Mouse (Mus musculus) embryonic facial prominence, embryonic 12.5 days (tissue): ENCODE measurements around the gene Hist2h2bb. TPM values are rescaled to one million over a fixed set of nuclear protein-coding genes. Genes with fewer than 3 reads are reported as not detected.

ENCODE experiments used
- ATAC-seq: fragments of 200-750 bp; cut with Nextera tagmentation; 2 replicates; pipeline ENCODE4 v1.8.0; 2017; ENCODE audit not compliant: insufficient number of reproducible peaks, insufficient read depth, low FRiP score, low TSS enrichment
- H3K27ac ChIP-seq: fragments of 300-500 bp; sonication (generic); 2 replicates; pipeline ENCODE4 v1.5.1; 2016; ENCODE audit warnings: mild to moderate bottlenecking
- H3K27me3 ChIP-seq: fragments of 300-500 bp; sonication (generic); 2 replicates; pipeline ENCODE4 v1.6.1; 2016; ENCODE audit warnings: mild to moderate bottlenecking, moderate library complexity
- H3K36me3 ChIP-seq: fragments of 300-500 bp; sonication (generic); 2 replicates; pipeline ENCODE4 v1.6.1; 2016; ENCODE audit warnings: mild to moderate bottlenecking
- H3K4me1 ChIP-seq: fragments of 300-500 bp; sonication (generic); 2 replicates; pipeline ENCODE4 v1.6.1; 2016
- H3K4me2 ChIP-seq: fragments of 300-500 bp; sonication (generic); replicated peaks from 2 replicates; pipeline ENCODE4 v1.6.1; 2016; ENCODE audit warnings: mild to moderate bottlenecking, moderate library complexity
- H3K4me3 ChIP-seq: fragments of 300-500 bp; sonication (generic); 2 replicates; pipeline ENCODE4 v1.5.1; 2016; ENCODE audit warnings: mild to moderate bottlenecking
- H3K9ac ChIP-seq: fragments of 300-500 bp; sonication (generic); 2 replicates; pipeline ENCODE4 v1.6.1; 2016; ENCODE audit warnings: mild to moderate bottlenecking, moderate library complexity
- H3K9me3 ChIP-seq: fragments of 300-500 bp; sonication (generic); 2 replicates; pipeline ENCODE4 v1.6.1; 2016; ENCODE audit warnings: mild to moderate bottlenecking, moderate library complexity
- WGBS: fragments of 180-500 bp; shearing (Covaris S2); methylation state at CpG from one replicate; pipeline ENCODE4 v1.1.7; 2016; 5-methylcytosine and 5-hydroxymethylcytosine counted together
- polyA plus RNA-seq: library from polyadenylated mRNA; unstranded; fragments of >200 nt; fragmentation: Nextera tagmentation; extraction: Ambion mirVana; gene quantifications from 2 replicates; pipeline ENCODE4 v1.2.1, GENCODE M21; 2016

Gene Hist2h2bb
- polyA plus RNA-seq, 1 experiment from 2014 or later = 22.1 TPM

DNA sequence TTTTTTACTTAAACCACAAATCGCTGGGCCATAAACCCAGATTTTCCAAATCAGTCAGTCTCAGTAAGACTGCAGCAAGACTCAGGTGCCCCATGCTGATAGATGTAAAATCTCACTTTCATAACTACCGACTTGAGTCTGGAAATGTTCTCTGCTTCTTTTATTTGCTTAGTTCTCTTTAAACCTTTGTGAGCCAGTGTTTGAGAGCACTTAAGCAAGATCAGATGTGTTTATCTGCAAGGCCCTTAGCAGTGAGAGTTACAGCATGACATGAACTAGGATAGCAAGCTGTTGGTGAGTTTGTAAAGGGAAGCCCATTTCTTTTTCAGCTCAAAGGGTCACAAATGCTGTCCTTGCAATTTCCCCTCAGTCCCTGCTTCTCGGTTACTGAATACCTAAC is 12.4 kb upstream of the Hist2h2bb start:
- Histone ChIP-seq H3K4me3 (no peak overlapping the region), H3K27me3 (no peaks in the 10 kb centered on the region), H3K27ac (no peak overlapping the region), H3K9ac (no peak overlapping the region), H3K4me2 (no peak overlapping the region), H3K36me3 (no peaks in the 10 kb centered on the region), H3K4me1 (peaks cover 6% of the 10 kb centered on the region; the same call in 1 of the 2 replicates), H3K9me3 (no peaks in the 10 kb centered on the region)
- ATAC-seq = no peak
- 60% methylated on average over 3 of the region's 3 CpGs for WGBS

DNA sequence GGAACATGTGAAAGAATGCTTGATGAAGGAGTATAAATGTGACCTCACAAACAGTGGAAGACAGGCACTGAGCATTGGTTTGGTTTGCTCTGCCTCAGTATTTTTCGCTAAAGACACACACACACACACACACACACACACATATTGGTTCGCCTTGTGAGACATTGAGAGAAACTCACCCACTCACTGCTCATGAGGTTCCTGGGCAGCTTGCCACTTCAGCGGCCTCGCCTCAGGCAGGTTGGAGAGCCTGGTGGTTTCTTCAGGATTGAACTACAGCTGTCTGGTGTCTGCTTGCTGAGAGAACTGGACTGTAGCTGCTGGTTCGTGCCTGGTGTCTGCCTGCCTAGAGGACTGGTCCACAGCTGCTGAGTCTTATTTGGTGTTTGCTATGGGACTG is 9.3 kb upstream of the Hist2h2bb start:
- Histone ChIP-seq H3K27ac (no peak overlapping the region), H3K4me3 (no peak overlapping the region), H3K9ac (no peak overlapping the region), H3K4me2 (no peak overlapping the region), H3K4me1 (peaks cover 17% of the 10 kb centered on the region; the same call in 1 of the 2 replicates), H3K36me3 (no peaks in the 10 kb centered on the region), H3K9me3 (no peaks in the 10 kb centered on the region), H3K27me3 (no peaks in the 10 kb centered on the region)
- ATAC-seq = no peak
- 91% methylated on average over 5 of the region's 5 CpGs for WGBS

DNA sequence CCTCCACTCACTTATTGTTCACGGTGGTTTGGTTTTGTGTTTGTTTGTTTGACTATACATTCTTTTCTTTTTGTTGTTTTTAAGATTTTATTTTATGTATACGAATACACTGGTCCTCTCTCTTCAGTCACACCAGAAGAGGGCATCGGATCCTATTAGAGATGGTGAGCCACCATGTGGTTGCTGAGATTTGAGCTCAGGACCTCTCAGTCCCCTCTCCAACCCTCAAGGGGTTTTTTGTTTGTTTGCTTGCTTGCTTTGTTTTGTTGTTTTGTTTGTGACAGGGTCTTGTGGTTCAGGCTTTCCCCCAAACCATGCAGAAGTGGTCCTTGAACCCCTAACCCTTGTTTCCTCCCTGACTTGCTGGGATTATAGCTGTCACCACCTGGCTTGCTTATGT is 7.9 kb upstream of the Hist2h2bb start:
- Histone ChIP-seq H3K9me3 (no peaks in the 10 kb centered on the region), H3K9ac (peak overlapping the region; percentile 85; the same call in 1 of the 2 replicates), H3K4me3 (peak overlapping the region; percentile 58), H3K36me3 (no peaks in the 10 kb centered on the region), H3K4me2 (peak overlapping the region; percentile 88), H3K27me3 (no peaks in the 10 kb centered on the region), H3K4me1 (peaks cover 17% of the 10 kb centered on the region; the same call in 1 of the 2 replicates), H3K27ac (peak overlapping the region; percentile 99)
- no peak for ATAC-seq
- 54% methylated on average over 3 of the region's 3 CpGs for WGBS

DNA sequence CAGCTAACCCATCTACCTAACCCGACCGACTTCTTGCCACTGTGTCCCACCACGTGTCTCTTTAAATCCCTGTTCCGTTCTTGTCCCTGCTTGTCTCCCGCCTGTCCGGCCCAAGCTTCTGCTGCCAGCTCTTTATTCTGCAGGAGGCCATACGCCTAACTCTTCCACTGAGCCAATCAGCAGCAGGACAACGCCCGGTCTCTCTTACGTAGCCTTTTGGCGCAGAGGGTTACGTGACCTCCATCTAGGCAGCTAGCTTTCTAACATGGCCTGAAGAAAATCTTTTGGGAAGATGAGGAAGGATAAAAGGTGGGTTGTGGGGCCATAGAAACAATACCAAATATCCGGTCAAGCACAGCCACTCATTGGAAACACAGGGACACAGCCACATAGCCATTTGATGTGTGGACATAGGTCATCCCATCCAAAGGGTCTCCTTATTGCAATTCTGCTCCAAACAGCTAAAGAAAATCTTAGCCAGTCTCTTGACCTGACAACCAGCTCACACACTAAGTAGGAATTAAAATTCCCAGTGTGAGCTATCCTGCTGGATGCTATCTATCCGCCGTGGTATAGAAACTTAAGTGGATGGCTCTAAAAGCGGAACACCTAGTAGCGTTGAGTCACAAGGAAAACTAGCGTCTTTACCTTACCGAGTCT is 7.2 kb upstream of the Hist2h2bb start:
- Histone ChIP-seq H3K9ac (peak overlapping the region; percentile 85), H3K4me3 (peak overlapping the region; percentile 58), H3K27me3 (no peaks in the 10 kb centered on the region), H3K4me1 (peaks cover 17% of the 10 kb centered on the region; the same call in 1 of the 2 replicates), H3K36me3 (no peaks in the 10 kb centered on the region), H3K4me2 (peak overlapping the region; percentile 88), H3K27ac (peak overlapping the region; percentile 99), H3K9me3 (no peaks in the 10 kb centered on the region)
- peak; percentile 73 for ATAC-seq
- 2% methylated on average over 19 of the region's 19 CpGs for WGBS

DNA sequence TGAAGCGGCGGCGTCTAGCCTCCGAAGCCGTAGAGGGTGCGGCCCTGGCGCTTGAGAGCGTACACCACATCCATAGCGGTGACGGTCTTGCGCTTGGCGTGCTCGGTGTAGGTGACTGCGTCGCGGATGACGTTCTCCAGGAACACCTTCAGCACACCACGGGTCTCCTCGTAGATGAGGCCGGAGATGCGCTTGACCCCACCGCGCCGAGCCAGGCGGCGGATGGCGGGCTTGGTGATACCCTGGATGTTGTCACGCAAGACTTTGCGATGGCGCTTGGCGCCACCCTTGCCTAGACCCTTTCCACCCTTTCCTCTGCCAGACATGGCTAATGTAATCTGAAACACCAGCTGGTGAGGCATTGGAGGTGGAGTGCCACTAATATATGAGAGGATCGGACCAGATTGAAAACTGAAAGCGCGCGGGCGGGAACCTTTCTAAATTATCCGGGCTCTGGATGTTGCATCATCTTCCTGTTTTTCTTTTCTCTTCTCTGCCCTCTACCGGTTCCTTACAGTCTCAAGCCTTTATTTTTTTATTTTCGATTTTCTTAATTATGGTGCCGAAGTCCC is 6.5 kb upstream of the Hist2h2bb start, which contains the start of gene Hist2h4:
Hist2h4 (minus strand) TSS at position 333 of the 572 bp plus-strand sequence.
- ATAC-seq = peak; percentile 81
- Histone ChIP-seq H3K36me3 (no peaks in the 10 kb centered on the region), H3K4me1 (peaks cover 24% of the 10 kb centered on the region), H3K9ac (peak within 1 kb of the TSS; percentile 85), H3K4me2 (peak within 1 kb of the TSS; percentile 88), H3K4me3 (peak within 1 kb of the TSS; percentile 58), H3K27me3 (no peaks in the 10 kb centered on the region), H3K27ac (peak within 1 kb of the TSS; percentile 99), H3K9me3 (no peaks in the 10 kb centered on the region)
- under 1% methylated on average over 38 of the region's 40 CpGs for WGBS

DNA sequence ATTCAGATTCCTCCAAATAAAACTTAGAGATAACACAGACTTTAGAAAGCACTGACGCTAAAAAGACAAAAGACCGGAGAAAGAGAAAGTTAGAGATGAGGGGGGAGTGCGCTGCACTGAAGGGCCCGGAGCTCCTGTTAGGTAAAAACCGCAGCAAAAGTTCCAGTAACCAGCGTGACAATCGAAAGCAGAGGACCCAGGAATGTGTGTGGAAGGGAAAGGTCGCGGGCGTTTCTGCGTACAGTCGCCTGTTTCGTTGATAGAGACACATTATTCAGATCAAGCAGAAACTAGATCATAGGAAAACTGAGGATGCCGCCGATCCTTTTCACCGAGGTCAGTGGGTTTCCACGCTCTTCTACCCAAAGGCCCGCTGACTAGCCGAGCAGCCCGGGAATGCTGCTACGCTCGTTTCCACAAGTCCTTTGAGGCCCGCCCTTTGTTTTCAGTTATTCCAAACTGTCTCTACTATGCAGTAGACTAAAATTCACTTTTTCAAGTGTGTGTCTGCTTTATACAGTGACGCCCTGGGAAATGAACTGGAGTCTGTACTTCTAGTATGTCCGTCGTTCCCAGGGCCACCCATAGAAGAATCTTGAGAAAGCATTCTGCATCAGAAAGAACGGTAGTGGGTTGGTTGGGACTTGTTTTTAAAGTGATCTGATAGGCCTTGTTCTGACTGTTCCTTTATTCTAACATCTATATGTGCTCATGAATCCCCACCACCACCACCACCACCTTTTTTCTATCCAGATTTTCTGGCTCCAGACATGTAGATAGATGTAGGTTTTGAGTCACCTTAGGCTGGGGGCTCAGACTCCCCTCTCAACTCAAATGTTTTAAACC is 5.8 kb upstream of the Hist2h2bb start:
- no peak for ATAC-seq
- H3K4me1 ChIP-seq = peaks cover 25% of the 10 kb centered on the region
- peak overlapping the region; percentile 64 for H3K9ac ChIP-seq
- H3K36me3 ChIP-seq = no peaks in the 10 kb centered on the region
- H3K27ac ChIP-seq = peak overlapping the region; percentile 99
- H3K4me2 ChIP-seq = peak overlapping the region; percentile 88
- no peaks in the 10 kb centered on the region for H3K27me3 ChIP-seq
- H3K4me3 ChIP-seq = peak overlapping the region; percentile 58
- 6% methylated on average over 27 of the region's 27 CpGs for WGBS
- H3K9me3 ChIP-seq = no peaks in the 10 kb centered on the region

DNA sequence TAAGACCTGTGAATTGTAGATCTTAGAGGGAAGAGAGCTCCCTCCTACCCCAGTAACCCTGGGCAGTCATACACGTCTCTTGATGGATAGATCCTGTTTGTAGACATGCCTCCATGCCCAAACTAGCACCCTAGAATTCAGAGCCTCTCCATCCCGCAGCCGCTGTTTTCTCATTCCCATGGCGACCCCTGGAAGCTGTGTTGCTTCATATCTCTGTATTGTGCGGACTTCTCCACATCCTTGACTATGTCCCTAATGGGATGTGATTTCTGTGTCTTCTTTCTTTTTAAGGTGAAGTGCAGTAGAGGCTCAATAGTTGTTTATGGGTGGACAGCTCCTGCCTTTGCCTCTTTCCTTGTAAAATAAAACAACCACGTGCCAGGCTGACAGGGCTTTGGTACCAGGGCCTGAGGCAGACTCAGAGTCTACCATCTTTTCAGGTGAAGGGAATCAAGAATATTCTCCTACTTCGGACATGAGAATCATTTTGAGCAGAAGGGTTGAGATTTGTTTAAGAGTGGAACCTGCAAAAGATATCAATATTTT is 5.1 kb upstream of the Hist2h2bb start:
- Histone ChIP-seq H3K27ac (peak overlapping the region; percentile 99), H3K9ac (peak overlapping the region; percentile 64; the same call in 1 of the 2 replicates), H3K4me3 (peak overlapping the region; percentile 58), H3K36me3 (no peaks in the 10 kb centered on the region), H3K4me2 (peak overlapping the region; percentile 88), H3K9me3 (no peaks in the 10 kb centered on the region), H3K4me1 (peaks cover 25% of the 10 kb centered on the region), H3K27me3 (no peaks in the 10 kb centered on the region)
- WGBS = 77% methylated on average over 7 of the region's 7 CpGs
- ATAC-seq = no peak

DNA sequence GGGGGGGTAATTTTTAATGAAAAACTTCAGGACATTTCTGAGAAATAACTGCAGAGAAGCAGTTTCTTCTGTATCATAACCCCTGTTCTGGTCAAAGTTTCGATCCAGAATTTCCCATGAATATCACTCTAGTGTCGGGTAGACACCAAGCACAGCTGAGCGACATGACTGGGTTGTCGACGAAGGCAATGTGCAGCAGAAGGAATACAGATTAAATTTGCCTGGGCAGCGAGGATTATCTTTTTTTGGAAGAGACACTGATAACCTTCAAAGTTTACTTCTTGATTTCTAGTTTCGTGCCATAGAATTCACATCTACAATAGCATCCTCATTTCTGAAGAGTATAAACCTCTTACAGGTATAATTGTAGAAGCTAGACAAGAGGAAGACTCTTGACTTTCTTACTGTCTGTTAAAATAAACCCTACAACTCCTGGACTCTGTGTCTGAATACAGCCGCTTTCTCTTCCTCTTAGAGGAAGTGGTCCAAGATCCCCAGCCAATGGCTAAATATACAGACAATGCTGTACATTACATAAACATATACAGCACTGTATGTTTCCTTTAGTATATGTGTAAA is 3.3 kb upstream of the Hist2h2bb start:
- Histone ChIP-seq H3K4me1 (peaks cover 25% of the 10 kb centered on the region), H3K4me2 (no peak overlapping the region), H3K36me3 (no peaks in the 10 kb centered on the region), H3K27ac (no peak overlapping the region), H3K9me3 (no peaks in the 10 kb centered on the region), H3K9ac (no peak overlapping the region), H3K4me3 (no peak overlapping the region), H3K27me3 (no peaks in the 10 kb centered on the region)
- no peak for ATAC-seq
- 85% methylated on average over 8 of the region's 8 CpGs for WGBS

DNA sequence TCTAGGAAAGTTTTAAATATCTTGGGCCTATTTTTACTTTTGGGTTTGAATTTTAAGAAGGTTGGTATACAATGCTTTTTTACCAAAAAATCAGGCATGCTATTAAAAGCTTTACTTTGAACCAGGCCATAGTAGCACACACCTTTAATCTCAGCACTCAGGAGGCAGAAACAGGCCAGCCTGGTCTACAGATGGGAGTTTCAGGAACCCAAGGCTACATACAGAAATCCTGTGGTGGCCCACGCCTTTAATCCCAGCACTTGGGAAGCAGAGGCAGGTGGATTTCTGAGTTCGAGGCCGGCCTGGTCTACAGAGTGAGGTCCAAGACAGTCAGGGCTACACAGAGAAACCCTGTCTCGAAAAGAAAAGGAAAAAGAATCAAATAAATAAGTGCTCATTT is 2.0 kb upstream of the Hist2h2bb start:
- Histone ChIP-seq H3K4me2 (peak overlapping the region; percentile 36; the same call in 1 of the 2 replicates), H3K27ac (peak overlapping the region; percentile 95), H3K9ac (no peak overlapping the region; the same call in 1 of the 2 replicates), H3K9me3 (no peaks in the 10 kb centered on the region), H3K27me3 (no peaks in the 10 kb centered on the region), H3K36me3 (no peaks in the 10 kb centered on the region), H3K4me3 (no peak overlapping the region), H3K4me1 (peaks cover 17% of the 10 kb centered on the region)
- no peak for ATAC-seq
- 77% methylated on average over 4 of the region's 4 CpGs for WGBS

DNA sequence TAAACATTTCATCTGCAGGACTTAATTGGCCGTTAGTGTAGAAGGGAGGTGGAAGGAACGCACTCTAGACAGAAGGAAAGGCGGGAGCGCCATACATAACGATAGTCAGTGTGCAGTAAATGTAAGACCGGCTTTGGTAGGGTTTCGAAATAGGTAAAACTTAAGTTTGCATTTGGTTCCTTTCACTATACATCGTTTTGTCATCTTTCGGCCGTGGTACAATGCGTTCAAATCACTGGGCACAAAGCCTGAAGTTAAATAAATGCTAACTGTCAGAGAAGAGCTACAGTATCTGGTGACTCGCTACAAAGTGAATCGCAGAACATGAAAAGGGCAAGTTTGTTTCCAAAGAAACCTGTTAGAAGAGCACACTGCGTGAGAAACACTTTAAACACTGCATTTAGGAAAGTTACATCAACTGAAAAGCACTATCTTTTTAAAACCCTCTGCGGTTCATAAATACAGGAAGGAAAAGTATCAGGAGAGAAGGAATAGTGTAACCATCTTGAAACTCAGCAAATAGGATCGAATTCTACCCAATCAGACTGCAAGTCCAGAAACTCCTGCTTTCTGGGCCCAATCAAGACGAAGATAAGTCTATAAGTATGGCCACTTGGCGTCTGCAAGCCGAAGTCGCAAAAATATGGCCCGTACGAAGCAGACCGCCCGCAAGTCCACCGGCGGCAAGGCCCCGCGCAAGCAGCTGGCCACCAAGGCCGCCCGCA is 1.3 kb upstream of the Hist2h2bb start, which contains the start of gene Hist2h3b:
Hist2h3b (plus strand) TSS at position 604 of the 725 bp plus-strand sequence.
- Histone ChIP-seq H3K4me1 (peaks cover 17% of the 10 kb centered on the region), H3K27ac (peak within 1 kb of the TSS; percentile 98), H3K27me3 (no peaks in the 10 kb centered on the region), H3K9me3 (no peaks in the 10 kb centered on the region), H3K4me3 (peak within 1 kb of the TSS; percentile 49), H3K9ac (peak within 1 kb of the TSS; percentile 72), H3K36me3 (no peaks in the 10 kb centered on the region), H3K4me2 (peak within 1 kb of the TSS; percentile 68)
- peak; percentile 68 for ATAC-seq
- 23% methylated on average over 30 of the region's 30 CpGs for WGBS
